26 mouse cellular contexts compared by ENCODE assay signal in the genomic region with DNA sequence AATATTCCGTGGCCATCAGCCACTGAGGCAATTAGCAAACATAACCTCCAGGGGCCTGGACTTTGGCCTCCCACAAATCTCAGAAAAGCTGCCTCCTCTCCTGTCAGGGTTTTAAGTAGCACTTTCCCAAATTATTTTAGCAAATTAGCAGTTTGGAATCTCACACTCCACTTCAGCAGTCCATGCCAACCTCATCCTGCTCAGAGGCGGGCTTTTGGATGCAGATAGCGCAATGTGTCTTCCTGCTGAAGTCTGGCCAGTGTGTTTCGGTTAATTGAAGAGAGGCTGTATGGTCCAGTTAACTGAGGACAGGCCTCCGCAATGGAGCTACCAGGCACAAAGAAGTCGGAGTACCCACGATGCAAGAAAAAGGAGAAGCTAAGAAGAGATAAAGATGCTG. TPM values are rescaled to one million over a fixed set of nuclear protein-coding genes. Genes with fewer than 3 reads are reported as not detected.
"Had no signal": no experiment of that assay in that cellular context is flagged by ENCODE, and none has a peak within 500 bp of the region (broad histone marks: within the 10 kb centered on the region; RNA-seq: fewer than 3 reads in every experiment).

No protein-coding gene starts in this region.

- H3K9me3 ChIP-seq: heart, embryonic 10.5 days; heart, embryonic 12.5 days; hindbrain, embryonic 10.5 days; hindbrain, embryonic 12.5 days; intestine, embryonic 15.5 days; limb, embryonic 10.5 days; limb, embryonic 12.5 days; liver, embryonic 12.5 days had no signal

- H3K9ac ChIP-seq: heart, embryonic 12.5 days; hindbrain, embryonic 12.5 days; hindbrain, embryonic 14.5 days; intestine, embryonic 15.5 days; limb, embryonic 12.5 days; liver, embryonic 12.5 days; liver, embryonic 14.5 days had no signal

- H3K27me3 ChIP-seq: heart, embryonic 12.5 days; hindbrain, embryonic 12.5 days; intestine, embryonic 15.5 days; limb, embryonic 12.5 days had no signal

- H3K4me1 ChIP-seq: heart, embryonic 10.5 days; heart, embryonic 12.5 days; liver, embryonic 12.5 days had no signal

- H3K36me3 ChIP-seq: heart, embryonic 10.5 days; heart, embryonic 12.5 days; hindbrain, embryonic 10.5 days; hindbrain, embryonic 12.5 days; intestine, embryonic 15.5 days; limb, embryonic 10.5 days; limb, embryonic 12.5 days; liver, embryonic 12.5 days had no signal

- H3K4me3 ChIP-seq: gastrocnemius, adult 2 months; heart, embryonic 10.5 days; heart, embryonic 12.5 days; hindbrain, embryonic 10.5 days; hindbrain, embryonic 12.5 days; intestine, embryonic 15.5 days; layer of hippocampus, adult 2 months; left cerebral cortex, adult 2 months; limb, embryonic 10.5 days; limb, embryonic 12.5 days; liver, embryonic 12.5 days had no signal

- H3K27ac ChIP-seq: gastrocnemius, adult 2 months; heart, embryonic 10.5 days; hindbrain, embryonic 10.5 days; hindbrain, embryonic 12.5 days; hindbrain, embryonic 14.5 days; intestine, embryonic 15.5 days; layer of hippocampus, adult 2 months; left cerebral cortex, adult 2 months; limb, embryonic 10.5 days; limb, embryonic 12.5 days; liver, embryonic 12.5 days; liver, embryonic 14.5 days had no signal

- ATAC-seq: hindbrain, embryonic 16.5 days; inflammation-experienced regulatory T-cells, adult 6 months; intestine, embryonic 15.5 days; intestine, postnatal 0 days; liver, embryonic 12.5 days had no signal

- H3K4me2 ChIP-seq: heart, embryonic 12.5 days; hindbrain, embryonic 12.5 days; hindbrain, embryonic 14.5 days; intestine, embryonic 15.5 days; limb, embryonic 12.5 days; liver, embryonic 12.5 days had no signal

- DNase-seq: gastrocnemius, adult 2 months; gastrocnemius, postnatal 10 days; gastrocnemius, postnatal 25 days; heart, adult 18-20 months; heart, postnatal 10 days; heart, postnatal 4 days; kidney, adult 18-20 months; kidney, adult 8-10 months; kidney, postnatal 25 days; kidney, postnatal 4 days; liver had no signal

RNA-seq across cellular contexts. Expression of gene Epb41l4b, which starts 17.3 kb away (rescaled TPM):
- polyA plus RNA-seq: inflammation-experienced regulatory T-cells, adult 6 months had no signal
